Mouse (Mus musculus) lung, embryonic 14.5 days (tissue): ENCODE measurements around the gene Cadm1. TPM values are rescaled to one million over a fixed set of nuclear protein-coding genes. Genes with fewer than 3 reads are reported as not detected.

Experiments used
- ATAC-seq: fragments of 200-750 bp; cut with Nextera tagmentation; 2 replicates; pipeline ENCODE4 v1.8.0; 2017; ENCODE audit warnings: mild to moderate bottlenecking, moderate TSS enrichment, moderate library complexity; ENCODE audit not compliant: insufficient read depth
- DNase-seq: peaks from one replicate; pipeline ENCODE4 v3.0.0-alpha.2; 2015
- H3K27ac ChIP-seq: fragments of 300-500 bp; sonication (generic); 2 replicates; pipeline ENCODE4 v1.5.1; 2014; ENCODE audit warnings: low read depth, mild to moderate bottlenecking, moderate library complexity
- H3K27me3 ChIP-seq: fragments of 300-500 bp; sonication (generic); 2 replicates; pipeline ENCODE4 v1.6.1; 2014; ENCODE audit warnings: low read length, control low read depth; ENCODE audit not compliant: insufficient read depth
- H3K36me3 ChIP-seq: fragments of 300-500 bp; sonication (generic); 2 replicates; pipeline ENCODE4 v1.6.1; 2014; ENCODE audit warnings: control low read depth; ENCODE audit not compliant: insufficient read depth
- H3K4me1 ChIP-seq: fragments of 300-500 bp; sonication (generic); 2 replicates; pipeline ENCODE4 v1.6.1; 2014; ENCODE audit warnings: antibody characterized with exemption, control low read depth; ENCODE audit not compliant: insufficient read depth
- H3K4me2 ChIP-seq: fragments of 300-500 bp; sonication (generic); 2 replicates; pipeline ENCODE4 v1.6.1; 2014; ENCODE audit warnings: mild to moderate bottlenecking
- H3K4me3 ChIP-seq: fragments of 300-500 bp; sonication (generic); 2 replicates; pipeline ENCODE4 v1.5.1; 2014; ENCODE audit warnings: low read depth, low read length
- H3K9ac ChIP-seq: fragments of 300-500 bp; sonication (generic); 2 replicates; pipeline ENCODE4 v1.6.1; 2014
- H3K9me3 ChIP-seq: fragments of 300-500 bp; sonication (generic); 2 replicates; pipeline ENCODE4 v1.6.1; 2016; ENCODE audit warnings: low read depth, low read length, control low read depth
- CTCF ChIP-seq: IDR thresholded peaks from 2 replicates; pipeline ENCODE4 v1.5.1; 2016; ENCODE audit warnings: antibody characterized with exemption, low read depth
- WGBS: fragments of 180-500 bp; shearing (Covaris S2); extraction: QIAGEN DNeasy Blood & Tissue Kit; methylation state at CpG from one replicate; pipeline ENCODE4 v1.1.7; 2014; 5-methylcytosine and 5-hydroxymethylcytosine counted together
- polyA plus RNA-seq: library from polyadenylated mRNA; unstranded; fragments of >200 nt; fragmentation: Nextera tagmentation; extraction: Ambion mirVana; gene quantifications from 2 replicates; pipeline ENCODE4 v1.2.1, GENCODE M21; 2014

Cadm1 gene
- polyA plus RNA-seq, 1 experiment from 2014 or later = 94.5 TPM

GRCm38 (mm10) chr9:47512521-47512920 is 17.5 kb upstream of the Cadm1 start:
- H3K27ac ChIP-seq = no peak overlapping the region
- no peak for DNase-seq
- H3K4me1 ChIP-seq = no peaks in the 10 kb centered on the region
- no peak overlapping the region for H3K4me2 ChIP-seq
- TF ChIP-seq CTCF = no peak
- no peaks in the 10 kb centered on the region for H3K36me3 ChIP-seq
- WGBS = 81% methylated on average over 3 of the region's 3 CpGs
- H3K27me3 ChIP-seq = no peaks in the 10 kb centered on the region
- no peaks in the 10 kb centered on the region for H3K9me3 ChIP-seq
- no peak for ATAC-seq
- H3K4me3 ChIP-seq = no peak overlapping the region
- H3K9ac ChIP-seq = no peak overlapping the region

GRCm38 (mm10) chr9:47514318-47514717 is 15.7 kb upstream of the Cadm1 start:
- no peaks in the 10 kb centered on the region for H3K36me3 ChIP-seq

DNA sequence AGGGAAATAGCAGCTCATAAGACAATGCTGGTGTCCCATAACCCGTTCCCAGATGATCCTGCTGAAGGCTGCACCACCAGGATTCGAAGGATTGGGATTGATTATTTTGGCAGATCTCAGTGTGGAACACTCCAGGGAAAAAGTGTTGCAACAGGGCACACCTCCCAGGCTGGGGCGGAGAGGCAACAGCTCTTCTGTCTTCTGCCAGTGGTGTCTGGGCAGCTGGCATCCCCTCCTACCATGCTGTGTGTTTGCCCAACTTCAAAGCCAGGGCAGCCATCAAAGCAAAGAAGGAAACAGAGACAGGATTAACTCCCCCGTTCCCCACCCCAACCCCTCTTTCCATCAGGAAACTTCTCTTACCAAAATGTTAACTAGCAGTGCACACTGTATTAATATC is 13.7 kb upstream of the Cadm1 start:
- TF ChIP-seq CTCF = no peak

More at GRCm38 (mm10) chr9:47514318-47514717, 15.7 kb upstream of the Cadm1 start:
- H3K9ac ChIP-seq = no peak overlapping the region
- no peaks in the 10 kb centered on the region for H3K27me3 ChIP-seq
- H3K4me1 ChIP-seq = no peaks in the 10 kb centered on the region
- WGBS = 21% methylated on average over 8 of the region's 8 CpGs
- no peak overlapping the region for H3K27ac ChIP-seq
- no peak overlapping the region for H3K4me2 ChIP-seq
- no peak for ATAC-seq
- H3K4me3 ChIP-seq = no peak overlapping the region
- no peak for TF ChIP-seq CTCF
- DNase-seq = no peak
- no peaks in the 10 kb centered on the region for H3K9me3 ChIP-seq

GRCm38 (mm10) chr9:47527290-47527689 is 2.7 kb upstream of the Cadm1 start:
- Histone ChIP-seq H3K4me2 (no peak overlapping the region), H3K27me3 (peaks cover 19% of the 10 kb centered on the region), H3K27ac (no peak overlapping the region), H3K4me3 (no peak overlapping the region), H3K36me3 (no peaks in the 10 kb centered on the region), H3K4me1 (no peaks in the 10 kb centered on the region), H3K9me3 (no peaks in the 10 kb centered on the region), H3K9ac (no peak overlapping the region)
- ATAC-seq = no peak
- 94% methylated on average over 9 of the region's 9 CpGs for WGBS
- no peak for TF ChIP-seq CTCF
- no peak for DNase-seq

More for the DNA sequence above, 13.7 kb upstream of the Cadm1 start:
- Histone ChIP-seq H3K27me3 (no peaks in the 10 kb centered on the region), H3K4me2 (no peak overlapping the region), H3K9ac (no peak overlapping the region), H3K27ac (no peak overlapping the region), H3K4me1 (no peaks in the 10 kb centered on the region), H3K4me3 (no peak overlapping the region), H3K9me3 (no peaks in the 10 kb centered on the region), H3K36me3 (no peaks in the 10 kb centered on the region)
- WGBS = 36% methylated on average over 4 of the region's 4 CpGs
- no peak for ATAC-seq
- DNase-seq = no peak

DNA sequence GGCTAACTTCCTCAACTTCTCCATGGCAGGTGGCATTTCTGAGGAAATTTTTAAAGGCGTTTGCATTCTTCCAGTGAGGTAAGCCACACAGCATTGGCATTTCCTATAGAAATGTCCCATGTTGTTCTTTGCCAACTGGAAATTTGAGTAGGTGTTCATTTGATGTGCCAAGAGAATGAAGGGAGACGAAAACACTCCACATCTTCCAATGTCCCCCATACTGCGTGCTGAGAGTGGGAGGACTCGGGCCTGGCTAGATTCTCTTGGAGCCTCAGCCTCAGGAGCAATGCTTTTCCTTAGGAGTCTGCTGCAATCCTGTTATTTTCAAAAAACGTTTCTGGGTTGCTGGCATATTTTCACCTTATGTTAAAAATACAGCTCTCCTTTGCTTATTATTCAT is 2.2 kb upstream of the Cadm1 start:
- WGBS = 68% methylated on average over 5 of the region's 5 CpGs
- no peak for ATAC-seq
- no peaks in the 10 kb centered on the region for H3K36me3 ChIP-seq

GRCm38 (mm10) chr9:47529182-47529581 is 791 bp upstream of the Cadm1 start:
- H3K4me1 ChIP-seq = no peaks in the 10 kb centered on the region
- no peaks in the 10 kb centered on the region for H3K36me3 ChIP-seq
- peak overlapping the region; percentile 88; the same call in 1 of the 2 replicates for H3K27ac ChIP-seq
- peak overlapping the region; percentile 89 for H3K4me2 ChIP-seq
- no peak for TF ChIP-seq CTCF
- peak overlapping the region; percentile 67 for H3K4me3 ChIP-seq
- no peak for ATAC-seq
- peaks cover 35% of the 10 kb centered on the region for H3K27me3 ChIP-seq
- peak overlapping the region; percentile 52; the same call in 1 of the 2 replicates for H3K9ac ChIP-seq
- no peaks in the 10 kb centered on the region for H3K9me3 ChIP-seq
- 5% methylated on average over 11 of the region's 11 CpGs for WGBS
- no peak for DNase-seq

More for the DNA sequence above, 2.2 kb upstream of the Cadm1 start:
- Histone ChIP-seq H3K4me1 (no peaks in the 10 kb centered on the region), H3K4me2 (no peak overlapping the region), H3K27ac (no peak overlapping the region), H3K27me3 (peaks cover 24% of the 10 kb centered on the region), H3K9me3 (no peaks in the 10 kb centered on the region), H3K9ac (no peak overlapping the region), H3K4me3 (no peak overlapping the region)
- no peak for TF ChIP-seq CTCF
- DNase-seq = no peak

DNA sequence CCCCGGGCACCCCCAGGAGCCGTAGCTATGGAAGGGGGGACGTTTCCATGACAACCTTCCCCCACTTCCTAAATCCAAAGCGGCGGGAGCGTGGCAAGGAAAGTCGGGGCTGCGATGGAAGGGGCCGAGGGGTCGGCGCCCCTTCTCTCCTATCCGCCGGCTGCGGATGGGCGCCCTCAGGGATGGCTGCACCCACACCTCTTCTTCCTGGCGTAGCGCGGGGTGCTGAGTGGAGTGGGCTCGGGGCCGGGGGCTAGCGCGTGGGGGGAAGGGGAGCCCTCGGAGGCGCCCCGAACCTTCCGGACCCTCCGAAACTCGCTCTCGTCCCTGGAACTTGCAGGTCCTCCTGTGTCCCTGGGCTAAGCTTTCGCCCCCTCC is 560 bp downstream of the Cadm1 start:
- Histone ChIP-seq H3K9me3 (no peaks in the 10 kb centered on the region), H3K36me3 (no peaks in the 10 kb centered on the region), H3K4me3 (peak overlapping the region; percentile 67), H3K4me2 (peak overlapping the region; percentile 89), H3K27ac (peak overlapping the region; percentile 69), H3K27me3 (peaks cover 46% of the 10 kb centered on the region), H3K9ac (peak overlapping the region; percentile 64), H3K4me1 (no peaks in the 10 kb centered on the region)
- peak; percentile 29; the same call in 1 of the 2 replicates for ATAC-seq
- TF ChIP-seq CTCF = no peak
- no peak for DNase-seq
- under 1% methylated on average over 28 of the region's 30 CpGs for WGBS
